Mouse (Mus musculus): ENCODE measurements at regions not wholly inside any gene's neighbourhood (a gene's known extent, or its start where the extent isn't known, plus 50 kb on each side); places are given as distances from the start of the nearest gene placed in this dataset.

GRCm38 (mm10) chr16:30460371-30460770, 54.6 kb upstream of the Atp13a3 start:
- no peak for TF ChIP-seq GATA1 (IDR thresholded peaks at IDR 0.05; ENCODE audit: low read length)

GRCm38 (mm10) chr16:30457872-30458271, 52.1 kb upstream of the Atp13a3 start:
- no peak for TF ChIP-seq GATA1 (IDR thresholded peaks at IDR 0.05; ENCODE audit: low read length)

GRCm38 (mm10) chr16:30457335-30457734, 51.6 kb upstream of the Atp13a3 start:
- no peak for TF ChIP-seq GATA1 (IDR thresholded peaks at IDR 0.05; ENCODE audit: low read length)

- peak; percentile 83 for TF ChIP-seq GATA1 (IDR thresholded peaks at IDR 0.05; ENCODE audit: low read length)
Observed at GRCm38 (mm10) chr16:30456687-30457086, 50.9 kb upstream of the Atp13a3 start.

All from G1E-ER4 (cell line).